Mouse (Mus musculus): Measurements from ENCODE around the gene Fbxo2. TPM values are rescaled to one million over a fixed set of nuclear protein-coding genes. Genes with fewer than 3 reads are reported as not detected.

The Fbxo2 gene
- polyA plus RNA-seq, 1 experiment from 2014 or later: not detected

- H3K4me2 ChIP-seq (ENCODE audit: low read depth, low read length): no peak overlapping the region
- no peak for ATAC-seq
- H3K27me3 ChIP-seq (ENCODE audit: insufficient read depth, low read length): peaks cover 77% of the 10 kb centered on the region
- no peak overlapping the region for H3K4me3 ChIP-seq (ENCODE audit: low read depth, low read length)
- peaks cover 2% of the 10 kb centered on the region; the same call in 1 of the 2 replicates for H3K4me1 ChIP-seq (ENCODE audit: insufficient read depth)
- no peak for DNase-seq
- 19% methylated on average over 10 of the region's 10 CpGs for WGBS (ENCODE audit: insufficient replicate concordance)
- TF ChIP-seq EP300 (IDR thresholded peaks at IDR 0.05; ENCODE audit: low read depth) (no peak), CTCF (IDR thresholded peaks at IDR 0.05; ENCODE audit: low read depth) (no peak)
- H3K36me3 ChIP-seq (replicated peaks; ENCODE audit: insufficient read depth, low read length): no peaks in the 10 kb centered on the region
- H3K9me3 ChIP-seq (ENCODE audit: low read length): no peaks in the 10 kb centered on the region
- H3K9ac ChIP-seq (replicated peaks): no peak overlapping the region
- no peak overlapping the region for H3K27ac ChIP-seq (ENCODE audit: low read depth)
These were observed 6.0 kb downstream of the Fbxo2 start for GRCm38 (mm10) chr4:148166431-148166830.

DNA sequence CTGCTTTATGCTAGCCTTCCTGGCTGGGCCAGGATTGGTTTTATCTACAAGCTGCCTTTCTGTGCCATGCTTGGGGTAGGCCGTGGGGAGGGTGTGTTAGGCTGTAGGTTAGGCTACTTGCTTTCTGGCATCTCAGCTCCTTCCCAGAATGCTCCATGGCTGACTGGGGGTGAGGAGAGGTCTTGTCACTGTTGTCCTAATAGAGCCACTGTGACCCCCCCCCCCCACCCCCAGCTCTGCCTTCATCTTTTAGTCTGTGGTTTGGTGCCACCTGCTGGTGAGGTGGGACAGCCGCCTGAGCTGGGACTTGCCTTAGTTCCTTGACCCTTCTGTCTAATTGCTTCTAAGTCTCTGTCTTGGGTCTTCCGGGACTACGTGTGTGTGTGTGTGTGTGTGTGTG is 6.6 kb downstream of the Fbxo2 start:
- ATAC-seq: no peak
- no peak overlapping the region for H3K27ac ChIP-seq (ENCODE audit: low read depth)

DNA sequence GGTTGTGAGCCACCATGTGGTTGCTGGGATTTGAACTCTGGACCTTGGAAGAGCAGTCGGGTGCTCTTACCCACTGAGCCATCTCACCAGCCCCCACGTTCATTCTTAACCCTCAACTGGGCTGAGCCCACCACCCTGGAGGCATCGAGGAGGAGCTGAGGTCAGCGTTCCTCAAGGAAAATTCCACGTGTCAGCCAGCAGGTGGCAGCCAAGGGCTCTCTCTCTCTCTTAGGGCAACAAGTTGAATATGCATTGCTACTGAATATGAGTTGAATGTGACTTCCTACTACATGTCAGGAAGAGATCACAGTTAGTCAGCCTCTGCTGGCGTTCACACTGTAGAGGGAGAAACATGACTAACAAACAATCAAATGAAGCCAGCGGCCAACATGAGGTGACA is 7.9 kb downstream of the Fbxo2 start:
- Histone ChIP-seq H3K27me3 (ENCODE audit: insufficient read depth, low read length) (peaks cover 76% of the 10 kb centered on the region), H3K4me1 (ENCODE audit: insufficient read depth) (peaks cover 2% of the 10 kb centered on the region; the same call in 1 of the 2 replicates), H3K4me3 (ENCODE audit: low read depth, low read length) (no peak overlapping the region), H3K36me3 (replicated peaks; ENCODE audit: insufficient read depth, low read length) (no peaks in the 10 kb centered on the region), H3K9me3 (ENCODE audit: low read length) (no peaks in the 10 kb centered on the region), H3K4me2 (ENCODE audit: low read depth, low read length) (no peak overlapping the region), H3K27ac (ENCODE audit: low read depth) (no peak overlapping the region), H3K9ac (replicated peaks) (no peak overlapping the region)
- ATAC-seq (no peak), DNase-seq (peak; percentile 72)
- TF ChIP-seq CTCF (IDR thresholded peaks at IDR 0.05; ENCODE audit: low read depth): peak; percentile 85
- TF ChIP-seq EP300 (IDR thresholded peaks at IDR 0.05; ENCODE audit: low read depth): no peak
- 12% methylated on average over 7 of the region's 7 CpGs for WGBS (ENCODE audit: insufficient replicate concordance)

More for the DNA sequence above, 6.6 kb downstream of the Fbxo2 start:
- no peak overlapping the region for H3K9ac ChIP-seq (replicated peaks)
- H3K36me3 ChIP-seq (replicated peaks; ENCODE audit: insufficient read depth, low read length): no peaks in the 10 kb centered on the region
- DNase-seq: peak; percentile 72
- H3K9me3 ChIP-seq (ENCODE audit: low read length): no peaks in the 10 kb centered on the region
- H3K4me1 ChIP-seq (ENCODE audit: insufficient read depth): peaks cover 2% of the 10 kb centered on the region; the same call in 1 of the 2 replicates
- H3K27me3 ChIP-seq (ENCODE audit: insufficient read depth, low read length): peaks cover 76% of the 10 kb centered on the region
- no peak overlapping the region for H3K4me2 ChIP-seq (ENCODE audit: low read depth, low read length)
- no peak overlapping the region for H3K4me3 ChIP-seq (ENCODE audit: low read depth, low read length)
- peak; percentile 70 for TF ChIP-seq CTCF (IDR thresholded peaks at IDR 0.05; ENCODE audit: low read depth)
- TF ChIP-seq EP300 (IDR thresholded peaks at IDR 0.05; ENCODE audit: low read depth): no peak
- WGBS (ENCODE audit: insufficient replicate concordance): 21% methylated on average over 4 of the region's 4 CpGs

DNA sequence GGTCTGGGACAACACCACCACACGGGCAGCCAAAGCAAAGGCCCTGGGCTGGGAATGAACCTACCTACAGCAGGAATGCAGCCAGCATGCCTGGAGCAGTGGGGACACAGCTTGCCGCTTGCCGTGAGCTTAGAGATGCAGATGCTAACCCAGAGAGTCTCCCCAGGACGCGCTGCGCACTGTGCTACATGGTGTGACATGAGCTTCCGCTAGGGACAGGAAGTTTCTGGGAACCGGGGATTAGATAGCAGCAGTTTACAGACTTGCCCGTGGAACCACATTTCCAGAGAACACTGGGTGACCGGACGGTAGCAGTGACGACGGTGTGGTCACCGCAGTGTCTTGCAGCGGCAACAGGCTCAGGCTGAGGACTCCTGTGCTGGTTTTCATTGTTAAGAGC is 9.2 kb downstream of the Fbxo2 start:
- Histone ChIP-seq H3K4me3 (ENCODE audit: low read depth, low read length) (no peak overlapping the region), H3K9me3 (ENCODE audit: low read length) (no peaks in the 10 kb centered on the region), H3K9ac (replicated peaks) (no peak overlapping the region), H3K4me2 (ENCODE audit: low read depth, low read length) (no peak overlapping the region), H3K27ac (ENCODE audit: low read depth) (no peak overlapping the region), H3K36me3 (replicated peaks; ENCODE audit: insufficient read depth, low read length) (no peaks in the 10 kb centered on the region), H3K27me3 (ENCODE audit: insufficient read depth, low read length) (peaks cover 75% of the 10 kb centered on the region), H3K4me1 (ENCODE audit: insufficient read depth) (no peaks in the 10 kb centered on the region)
- DNase-seq (no peak), ATAC-seq (peak; percentile 16; the same call in 1 of the 2 replicates)
- WGBS (ENCODE audit: insufficient replicate concordance): 12% methylated on average over 15 of the region's 15 CpGs
- no peak for TF ChIP-seq CTCF (IDR thresholded peaks at IDR 0.05; ENCODE audit: low read depth)
- TF ChIP-seq EP300 (IDR thresholded peaks at IDR 0.05; ENCODE audit: low read depth): no peak

GRCm38 (mm10) chr4:148170842-148171241 is 10.4 kb downstream of the Fbxo2 start:
- H3K4me3 ChIP-seq (ENCODE audit: low read depth, low read length): no peak overlapping the region
- H3K9me3 ChIP-seq (ENCODE audit: low read length): no peaks in the 10 kb centered on the region
- peaks cover 73% of the 10 kb centered on the region for H3K27me3 ChIP-seq (ENCODE audit: insufficient read depth, low read length)
- 2% methylated on average over 2 of the region's 2 CpGs for WGBS (ENCODE audit: insufficient replicate concordance)
- H3K4me2 ChIP-seq (ENCODE audit: low read depth, low read length): no peak overlapping the region
- H3K9ac ChIP-seq (replicated peaks): no peak overlapping the region
- ATAC-seq (no peak), DNase-seq (peak; percentile 60)
- no peaks in the 10 kb centered on the region for H3K4me1 ChIP-seq (ENCODE audit: insufficient read depth)
- no peaks in the 10 kb centered on the region for H3K36me3 ChIP-seq (replicated peaks; ENCODE audit: insufficient read depth, low read length)
- H3K27ac ChIP-seq (ENCODE audit: low read depth): no peak overlapping the region
- TF ChIP-seq EP300 (IDR thresholded peaks at IDR 0.05; ENCODE audit: low read depth) (no peak), CTCF (IDR thresholded peaks at IDR 0.05; ENCODE audit: low read depth) (peak; percentile 97)

DNA sequence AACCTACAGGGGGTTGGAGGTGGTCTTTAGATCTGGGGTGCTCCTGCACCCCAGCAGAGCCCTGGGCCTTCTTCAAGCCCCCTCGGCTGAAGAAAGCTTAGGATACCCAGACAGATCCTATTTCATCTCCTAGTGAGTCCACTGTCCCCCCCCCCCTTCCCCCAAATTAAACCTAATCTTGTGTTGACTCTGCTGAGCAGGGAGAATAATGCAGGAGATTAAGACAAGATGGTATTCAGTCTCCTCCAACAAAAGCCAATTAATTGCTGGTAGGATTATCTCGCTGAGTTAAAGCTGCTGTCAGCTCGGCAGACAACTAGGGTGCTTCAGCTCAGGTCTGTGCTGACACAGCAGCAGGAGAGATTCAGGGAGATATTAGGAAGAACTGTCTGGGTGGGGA is 10.8 kb downstream of the Fbxo2 start:
- H3K4me2 ChIP-seq (ENCODE audit: low read depth, low read length): no peak overlapping the region
- H3K9me3 ChIP-seq (ENCODE audit: low read length): no peaks in the 10 kb centered on the region
- no peak for ATAC-seq
- no peak overlapping the region for H3K9ac ChIP-seq (replicated peaks)
- TF ChIP-seq CTCF (IDR thresholded peaks at IDR 0.05; ENCODE audit: low read depth) (no peak), EP300 (IDR thresholded peaks at IDR 0.05; ENCODE audit: low read depth) (no peak)
- no peak overlapping the region for H3K27ac ChIP-seq (ENCODE audit: low read depth)
- no peaks in the 10 kb centered on the region for H3K36me3 ChIP-seq (replicated peaks; ENCODE audit: insufficient read depth, low read length)
- H3K4me1 ChIP-seq (ENCODE audit: insufficient read depth): no peaks in the 10 kb centered on the region
- DNase-seq: no peak
- no peak overlapping the region for H3K4me3 ChIP-seq (ENCODE audit: low read depth, low read length)
- H3K27me3 ChIP-seq (ENCODE audit: insufficient read depth, low read length): peaks cover 73% of the 10 kb centered on the region
- 44% methylated on average over 3 of the region's 3 CpGs for WGBS (ENCODE audit: insufficient replicate concordance)
